Mouse (Mus musculus) liver, postnatal 0 days (tissue): Measurements from ENCODE around the gene Fam3c.

Experiments used
- CTCF ChIP-seq: sonication (generic); IDR thresholded peaks from 2 replicates; pipeline ENCODE4 v1.5.1; 2016; ENCODE audit warnings: antibody characterized with exemption, low read depth
- EP300 ChIP-seq: IDR thresholded peaks from 2 replicates; pipeline ENCODE4 v1.6.1; 2016; ENCODE audit warnings: antibody characterized with exemption, low read depth, mild to moderate bottlenecking

DNA sequence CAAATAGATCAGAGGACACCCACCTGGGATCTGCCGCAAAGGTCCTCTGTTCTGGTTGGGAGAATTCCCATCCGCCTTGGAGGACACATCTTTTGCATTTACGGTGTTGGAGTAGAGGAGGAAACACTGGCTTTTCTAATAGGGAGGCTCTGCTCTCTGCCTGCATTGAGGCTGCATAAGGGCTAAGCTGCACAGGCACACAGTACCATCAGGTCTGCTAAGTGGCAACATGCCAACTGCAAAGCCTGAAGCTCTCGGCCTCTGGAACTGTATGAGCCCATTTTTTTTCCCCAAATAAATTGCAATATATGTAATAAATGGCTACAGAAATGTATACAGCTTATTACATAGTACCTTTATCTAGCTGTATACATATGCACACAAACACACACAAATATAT is 7.9 kb downstream of the Fam3c start:
- TF ChIP-seq CTCF (no peak), EP300 (no peak)
